Mouse (Mus musculus) neural tube, embryonic 15.5 days (tissue): ENCODE results near the gene Auh. TPM values are rescaled to one million over a fixed set of nuclear protein-coding genes. Genes with fewer than 3 reads are reported as not detected.

Experiments
- ATAC-seq: fragments of 200-750 bp; cut with Nextera tagmentation; 2 replicates; pipeline ENCODE4 v1.8.0; 2017; ENCODE audit warnings: mild to moderate bottlenecking, moderate TSS enrichment, moderate library complexity; ENCODE audit not compliant: low FRiP score
- H3K27ac ChIP-seq: fragments of 300-500 bp; sonication (generic); replicated peaks from 2 replicates; pipeline ENCODE4 v1.5.1; 2015; ENCODE audit warnings: mild to moderate bottlenecking, inconsistent platforms
- H3K27me3 ChIP-seq: fragments of 300-500 bp; sonication (generic); replicated peaks from 2 replicates; pipeline ENCODE4 v1.6.1; 2015; ENCODE audit warnings: inconsistent platforms
- H3K36me3 ChIP-seq: fragments of 300-500 bp; sonication (generic); 2 replicates; pipeline ENCODE4 v1.6.1; 2015; ENCODE audit warnings: inconsistent platforms
- H3K4me1 ChIP-seq: fragments of 300-500 bp; sonication (generic); 2 replicates; pipeline ENCODE4 v1.6.1; 2015; ENCODE audit warnings: inconsistent platforms
- H3K4me2 ChIP-seq: fragments of 300-500 bp; sonication (generic); 2 replicates; pipeline ENCODE4 v1.6.1; 2015; ENCODE audit warnings: inconsistent platforms, mild to moderate bottlenecking, moderate library complexity
- H3K4me3 ChIP-seq: fragments of 300-500 bp; sonication (generic); replicated peaks from 2 replicates; pipeline ENCODE4 v1.5.1; 2015; ENCODE audit warnings: mild to moderate bottlenecking, inconsistent platforms
- H3K9ac ChIP-seq: fragments of 300-500 bp; sonication (generic); replicated peaks from 2 replicates; pipeline ENCODE4 v1.6.1; 2015; ENCODE audit warnings: mild to moderate bottlenecking, inconsistent platforms
- H3K9me3 ChIP-seq: fragments of 300-500 bp; sonication (generic); replicated peaks from 2 replicates; pipeline ENCODE4 v1.6.1; 2016; ENCODE audit warnings: inconsistent platforms
- WGBS: fragments of 180-500 bp; shearing (Covaris S2); methylation state at CpG from one replicate; pipeline ENCODE4 v1.1.7; 2015; ENCODE audit warnings: mixed read lengths; 5-methylcytosine and 5-hydroxymethylcytosine counted together
- polyA plus RNA-seq: library from polyadenylated mRNA; unstranded; fragments of >200 nt; fragmentation: Nextera tagmentation; extraction: Ambion mirVana; gene quantifications from 2 replicates; pipeline ENCODE4 v1.2.1, GENCODE M21; 2015

The Auh gene
- polyA plus RNA-seq, 1 experiment from 2014 or later: 75.7 TPM

DNA sequence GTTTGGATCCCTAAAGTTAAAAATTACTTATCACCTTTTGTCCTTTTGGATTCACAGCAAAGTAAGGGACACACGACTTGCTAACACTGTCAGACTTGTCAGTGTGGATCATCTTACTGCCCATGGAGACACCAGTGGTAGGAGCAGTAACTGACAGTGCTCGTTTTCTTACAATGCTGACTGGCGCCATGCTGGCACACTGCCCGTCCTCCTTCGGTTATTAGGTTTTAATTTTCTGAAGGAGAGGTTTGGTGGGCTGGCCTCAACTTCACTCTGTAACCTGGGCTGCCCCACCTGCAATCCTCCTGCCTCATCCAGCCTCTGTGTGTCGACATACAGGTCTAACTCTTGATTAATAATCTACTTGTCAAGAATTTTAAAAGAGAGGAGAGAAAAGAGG is 31.7 kb downstream of the Auh start:
- Histone ChIP-seq H3K36me3 (peaks cover 21% of the 10 kb centered on the region), H3K4me2 (no peak overlapping the region), H3K4me1 (0 out of 2 replicates have a peak, but pooled peaks cover 8% of the 10 kb centered on the region), H3K27ac (no peak overlapping the region), H3K27me3 (no peaks in the 10 kb centered on the region), H3K4me3 (no peak overlapping the region), H3K9me3 (no peaks in the 10 kb centered on the region), H3K9ac (no peak overlapping the region)
- WGBS: 79% methylated on average over 6 of the region's 6 CpGs
- no peak for ATAC-seq

DNA sequence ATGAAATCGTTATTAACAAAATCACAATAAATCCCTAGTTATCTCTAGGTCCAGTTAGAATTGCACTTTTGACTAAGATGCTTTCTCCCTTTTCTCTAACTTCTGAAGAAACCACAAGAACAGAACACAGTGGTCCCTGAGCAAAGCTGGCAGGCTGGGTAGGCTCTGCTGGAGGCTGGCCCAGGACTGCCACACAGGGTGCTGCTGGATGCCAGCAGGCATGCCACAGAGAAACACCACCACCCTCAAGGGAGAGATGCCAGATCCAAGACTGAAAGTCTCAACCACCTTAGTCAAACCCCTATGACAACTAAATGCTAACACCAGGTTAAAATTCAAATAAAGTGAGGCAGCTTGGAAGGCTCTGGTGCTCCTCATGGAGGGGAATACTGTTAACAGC is 36.7 kb downstream of the Auh start:
- no peaks in the 10 kb centered on the region for H3K27me3 ChIP-seq
- no peak overlapping the region for H3K4me3 ChIP-seq
- 96% methylated on average over 1 of the region's 1 CpGs for WGBS
- no peak overlapping the region for H3K27ac ChIP-seq
- no peak for ATAC-seq
- H3K36me3 ChIP-seq: peaks cover 17% of the 10 kb centered on the region
- H3K9ac ChIP-seq: no peak overlapping the region
- no peaks in the 10 kb centered on the region for H3K4me1 ChIP-seq
- no peaks in the 10 kb centered on the region for H3K9me3 ChIP-seq
- no peak overlapping the region for H3K4me2 ChIP-seq

DNA sequence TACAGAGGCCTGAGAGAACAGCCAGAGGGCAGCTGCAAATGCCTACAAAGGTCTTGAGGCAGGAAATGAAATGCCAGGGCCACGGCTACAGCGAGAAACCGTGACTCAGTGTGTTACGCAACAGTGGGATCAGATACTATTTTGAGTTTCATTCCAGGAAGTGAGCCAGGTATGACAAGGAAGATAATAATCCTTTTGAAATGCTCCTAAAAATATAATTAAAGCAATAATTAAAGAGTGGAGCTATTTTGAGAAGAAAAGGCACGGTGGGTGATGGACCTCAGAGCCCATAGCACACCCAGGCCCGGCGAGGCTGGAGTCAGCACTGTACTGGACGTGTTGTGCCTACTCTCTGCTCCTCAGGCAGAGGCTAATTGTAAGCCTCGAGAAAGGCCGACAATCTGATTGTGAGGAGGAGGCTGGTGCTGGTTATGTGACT is 37.4 kb downstream of the Auh start:
- WGBS: 76% methylated on average over 10 of the region's 10 CpGs
- no peak for ATAC-seq

DNA sequence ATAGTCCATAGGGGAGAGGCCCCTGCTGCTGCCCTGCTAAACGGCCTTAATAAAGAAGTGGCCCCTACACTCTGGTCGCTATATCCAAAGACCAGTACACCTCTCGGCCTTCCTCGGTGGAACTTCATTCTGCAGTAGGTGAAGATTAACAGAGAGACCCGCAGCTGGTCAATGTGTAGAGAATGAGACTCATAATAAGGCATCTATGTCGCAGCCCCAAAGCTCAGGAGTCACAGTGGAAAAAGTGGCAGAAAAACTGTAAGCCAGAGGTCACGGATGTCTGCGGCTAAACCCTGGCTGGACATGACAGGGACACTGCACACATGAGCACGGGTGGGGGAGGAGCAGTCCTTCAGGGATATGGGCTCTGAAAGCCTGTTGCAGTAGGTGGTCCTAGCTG is 39.2 kb downstream of the Auh start:
- H3K27ac ChIP-seq: no peak overlapping the region
- H3K9ac ChIP-seq: no peak overlapping the region
- no peaks in the 10 kb centered on the region for H3K9me3 ChIP-seq
- whole genome bisulfite sequencing: 91% methylated on average over 9 of the region's 9 CpGs
- no peak for ATAC-seq
- H3K27me3 ChIP-seq: no peaks in the 10 kb centered on the region
- no peak overlapping the region for H3K4me2 ChIP-seq
- no peak overlapping the region for H3K4me3 ChIP-seq
- H3K4me1 ChIP-seq: no peaks in the 10 kb centered on the region
- peaks cover 4% of the 10 kb centered on the region; the same call in 1 of the 2 replicates for H3K36me3 ChIP-seq

More for the DNA sequence above, 37.4 kb downstream of the Auh start:
- no peaks in the 10 kb centered on the region for H3K4me1 ChIP-seq
- H3K27ac ChIP-seq: no peak overlapping the region
- H3K9ac ChIP-seq: no peak overlapping the region
- no peak overlapping the region for H3K4me2 ChIP-seq
- H3K36me3 ChIP-seq: peaks cover 12% of the 10 kb centered on the region; the same call in 1 of the 2 replicates
- no peaks in the 10 kb centered on the region for H3K27me3 ChIP-seq
- H3K9me3 ChIP-seq: no peaks in the 10 kb centered on the region
- H3K4me3 ChIP-seq: no peak overlapping the region

DNA sequence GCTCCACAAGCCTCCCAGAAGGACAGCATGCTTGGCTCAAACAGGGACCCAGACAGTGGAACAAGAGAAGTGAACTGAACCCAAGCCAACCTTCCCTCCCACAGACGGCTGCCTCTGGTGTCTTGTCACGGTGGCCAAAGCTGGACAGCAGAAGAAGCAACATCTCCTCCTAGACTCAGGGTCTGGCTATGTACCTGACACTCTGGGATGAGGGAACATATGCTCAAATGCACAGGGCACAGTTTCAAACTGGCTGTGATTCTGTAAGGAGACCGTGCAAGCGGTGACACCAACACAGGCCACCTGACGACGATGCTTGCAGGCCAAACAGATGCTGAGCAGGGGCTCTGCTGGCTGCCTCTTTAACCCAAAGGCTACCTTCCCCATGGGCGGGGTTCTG is 42.7 kb downstream of the Auh start:
- Histone ChIP-seq H3K4me2 (no peak overlapping the region), H3K27ac (no peak overlapping the region), H3K9ac (no peak overlapping the region), H3K4me3 (no peak overlapping the region), H3K9me3 (no peaks in the 10 kb centered on the region), H3K27me3 (no peaks in the 10 kb centered on the region), H3K4me1 (peaks cover 15% of the 10 kb centered on the region), H3K36me3 (peaks cover 3% of the 10 kb centered on the region; the same call in 1 of the 2 replicates)
- no peak for ATAC-seq
- WGBS: 93% methylated on average over 7 of the region's 7 CpGs

DNA sequence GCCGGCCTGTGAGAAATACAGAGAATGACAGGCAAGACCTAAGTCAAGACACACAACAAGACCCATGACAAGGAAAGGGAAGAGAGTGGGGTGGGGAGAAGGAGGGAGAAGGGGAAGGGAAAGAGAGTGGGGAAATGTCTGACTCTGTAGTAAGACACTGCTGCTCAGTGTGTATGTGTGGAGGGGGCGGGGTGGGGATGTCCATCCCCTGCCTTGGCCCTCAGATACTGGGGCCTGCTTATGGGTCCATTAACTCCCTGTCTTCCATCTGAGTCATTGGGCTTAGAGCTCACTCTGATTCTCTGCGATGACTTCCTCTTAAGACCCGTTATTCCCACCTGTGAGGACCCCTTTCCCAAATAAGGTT is 45.5 kb downstream of the Auh start:
- Histone ChIP-seq H3K9me3 (no peaks in the 10 kb centered on the region), H3K9ac (no peak overlapping the region), H3K4me2 (no peak overlapping the region), H3K4me1 (peaks cover 35% of the 10 kb centered on the region), H3K4me3 (no peak overlapping the region), H3K36me3 (peaks cover 3% of the 10 kb centered on the region; the same call in 1 of the 2 replicates), H3K27ac (no peak overlapping the region), H3K27me3 (no peaks in the 10 kb centered on the region)
- no peak for ATAC-seq
- 89% methylated on average over 3 of the region's 4 CpGs for WGBS

DNA sequence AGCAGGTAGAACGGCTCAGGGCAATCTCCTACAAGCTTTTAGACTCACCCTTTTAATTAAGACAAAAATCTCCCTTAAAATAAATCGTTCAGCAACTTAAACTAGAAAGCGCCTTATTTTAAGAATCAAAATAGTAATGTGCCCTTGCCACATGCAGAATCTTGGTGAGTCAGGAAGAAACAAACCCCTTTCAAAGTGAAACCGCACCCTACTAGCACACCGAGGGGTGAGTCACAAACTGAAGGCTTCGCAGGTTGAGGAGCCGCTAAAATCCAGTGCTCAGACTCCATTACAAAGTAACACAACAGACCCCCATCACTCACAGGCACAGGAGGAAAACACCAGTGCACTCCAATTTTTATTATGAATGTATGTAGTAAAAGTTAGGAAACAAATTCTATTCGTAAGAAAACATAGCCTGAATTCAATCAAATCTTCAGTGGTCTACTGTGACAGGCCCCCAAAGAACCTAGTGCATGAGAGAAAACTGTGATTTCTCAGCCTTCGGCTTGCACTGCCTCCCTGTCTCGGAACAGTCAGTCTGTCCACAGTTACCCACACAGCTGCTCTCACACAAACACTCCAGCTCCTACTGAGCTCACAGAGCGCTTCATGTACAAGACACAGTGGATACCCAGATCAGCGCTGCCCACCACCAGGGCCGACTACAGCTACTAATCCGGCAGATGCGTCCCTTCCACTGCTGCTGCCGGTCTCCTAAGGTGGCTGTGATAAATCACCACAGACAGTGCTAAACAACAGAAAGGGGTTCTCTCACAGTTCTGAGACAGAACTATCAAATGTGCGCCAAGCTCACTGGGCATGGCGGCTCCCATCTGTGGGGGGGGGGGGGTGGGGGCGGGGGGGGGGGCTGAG is 46.2 kb downstream of the Auh start:
- no peak overlapping the region for H3K4me3 ChIP-seq
- no peak for ATAC-seq
- H3K27me3 ChIP-seq: no peaks in the 10 kb centered on the region
- no peak overlapping the region for H3K9ac ChIP-seq
- H3K36me3 ChIP-seq: peaks cover 3% of the 10 kb centered on the region; the same call in 1 of the 2 replicates
- no peak overlapping the region for H3K4me2 ChIP-seq
- no peaks in the 10 kb centered on the region for H3K9me3 ChIP-seq
- H3K4me1 ChIP-seq: peaks cover 39% of the 10 kb centered on the region
- no peak overlapping the region for H3K27ac ChIP-seq
- WGBS: 43% methylated on average over 18 of the region's 19 CpGs

DNA sequence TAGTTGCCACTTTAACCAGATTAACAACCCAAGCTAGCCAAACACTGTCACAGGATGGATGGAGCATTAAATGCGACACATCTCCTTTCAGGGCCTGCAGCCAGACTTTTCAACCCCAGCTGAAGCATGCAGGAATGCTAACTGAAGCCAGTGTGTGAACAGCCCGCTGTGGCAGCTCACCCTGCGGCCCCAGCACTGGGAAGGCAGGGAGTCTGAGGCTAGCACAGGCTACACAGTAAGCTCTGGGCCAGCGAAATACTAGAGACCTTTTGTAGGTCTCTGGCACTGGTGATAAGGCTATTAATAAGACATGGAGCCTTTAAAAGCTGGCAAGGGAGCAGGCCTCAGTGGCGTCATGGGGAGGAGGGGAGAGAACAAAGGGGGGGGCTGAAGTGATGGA is 49.1 kb downstream of the Auh start:
- Histone ChIP-seq H3K27ac (peak overlapping the region; percentile 45; the same call in 1 of the 2 replicates), H3K4me3 (no peak overlapping the region), H3K4me1 (peaks cover 46% of the 10 kb centered on the region), H3K4me2 (no peak overlapping the region), H3K9ac (no peak overlapping the region), H3K27me3 (no peaks in the 10 kb centered on the region), H3K9me3 (no peaks in the 10 kb centered on the region), H3K36me3 (no peaks in the 10 kb centered on the region)
- peak; percentile 55; the same call in 1 of the 2 replicates for ATAC-seq
- WGBS: 29% methylated on average over 5 of the region's 5 CpGs

DNA sequence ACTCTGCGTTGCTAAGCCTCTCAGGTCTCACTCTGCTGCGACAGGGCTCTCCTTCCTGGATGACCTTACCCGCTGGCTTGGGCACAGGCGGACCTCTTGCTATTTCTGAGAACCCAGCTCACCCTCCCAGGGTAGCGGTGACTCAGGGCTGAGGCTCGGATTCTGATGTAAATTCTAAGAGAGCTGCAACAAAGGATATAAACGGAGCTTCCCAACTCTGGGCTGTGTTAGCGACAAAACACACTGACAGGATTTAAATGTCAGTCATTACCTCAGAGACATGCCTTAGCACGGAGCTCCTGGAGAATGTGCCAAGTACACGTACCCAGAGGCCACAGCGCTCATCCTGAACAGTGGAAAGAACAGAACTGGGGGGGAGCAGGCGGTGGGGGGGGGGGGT is 49.6 kb downstream of the Auh start:
- Histone ChIP-seq H3K4me1 (peaks cover 51% of the 10 kb centered on the region), H3K27ac (peak overlapping the region; percentile 49), H3K9ac (no peak overlapping the region), H3K4me3 (no peak overlapping the region), H3K36me3 (no peaks in the 10 kb centered on the region), H3K4me2 (no peak overlapping the region), H3K27me3 (no peaks in the 10 kb centered on the region), H3K9me3 (no peaks in the 10 kb centered on the region)
- WGBS: 30% methylated on average over 12 of the region's 12 CpGs
- peak; percentile 59; the same call in 1 of the 2 replicates for ATAC-seq

DNA sequence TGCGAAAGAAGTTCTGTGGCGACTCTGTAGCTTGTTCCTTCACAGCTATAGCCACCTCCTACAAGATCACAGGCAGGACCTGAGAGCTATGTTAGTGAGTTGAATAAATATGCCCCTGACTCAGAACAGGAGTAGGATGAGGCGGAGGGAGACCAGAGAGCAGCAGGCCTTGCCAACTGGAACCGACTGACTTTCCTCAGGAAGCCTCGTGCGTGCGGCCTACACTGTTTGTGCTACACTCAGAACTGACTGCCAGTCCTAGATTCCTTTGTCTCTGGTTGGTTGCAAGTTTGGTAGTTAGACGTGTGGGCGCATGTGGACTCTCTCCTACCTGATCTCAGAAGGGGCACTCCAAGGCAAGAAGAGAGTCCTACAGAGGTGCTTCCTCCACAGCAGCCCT is 50.2 kb downstream of the Auh start:
- no peak overlapping the region for H3K27ac ChIP-seq
- H3K9ac ChIP-seq: no peak overlapping the region
- H3K9me3 ChIP-seq: no peaks in the 10 kb centered on the region
- H3K4me1 ChIP-seq: peaks cover 46% of the 10 kb centered on the region
- no peaks in the 10 kb centered on the region for H3K27me3 ChIP-seq
- H3K4me3 ChIP-seq: no peak overlapping the region
- H3K4me2 ChIP-seq: no peak overlapping the region
- 78% methylated on average over 9 of the region's 9 CpGs for WGBS
- H3K36me3 ChIP-seq: no peaks in the 10 kb centered on the region
- ATAC-seq: no peak

DNA sequence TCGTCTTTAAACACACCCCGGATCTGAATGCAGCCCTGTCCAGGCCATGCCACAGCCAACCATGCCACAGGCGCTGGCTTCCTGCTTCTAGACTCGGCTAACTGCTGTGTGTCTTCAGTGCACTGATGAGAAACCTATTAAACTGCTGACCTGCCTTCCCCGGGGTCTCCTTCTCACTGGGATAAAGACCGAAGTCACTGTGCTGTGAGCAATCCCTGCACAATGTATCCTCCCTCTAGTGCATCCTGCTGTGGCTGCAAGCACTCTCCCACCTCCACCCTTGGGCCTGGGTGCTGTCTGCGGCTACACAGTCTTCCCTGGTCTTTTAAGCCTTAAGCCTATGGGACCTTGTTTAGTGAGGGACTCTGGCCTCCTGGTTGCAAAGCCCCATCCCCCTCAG is 50.7 kb downstream of the Auh start:
- Histone ChIP-seq H3K36me3 (no peaks in the 10 kb centered on the region), H3K4me3 (no peak overlapping the region), H3K4me2 (no peak overlapping the region), H3K9ac (no peak overlapping the region), H3K27ac (no peak overlapping the region), H3K9me3 (no peaks in the 10 kb centered on the region), H3K4me1 (peaks cover 41% of the 10 kb centered on the region), H3K27me3 (no peaks in the 10 kb centered on the region)
- ATAC-seq: no peak
- WGBS: 52% methylated on average over 7 of the region's 7 CpGs
